Mouse (Mus musculus) thymus, adult 2 months (tissue): Measurements from ENCODE around the gene Lingo2.

Source experiments
- CTCF ChIP-seq: fragments of 200-500 bp; IDR thresholded peaks from 2 replicates; pipeline ENCODE4 v1.5.1; 2012; ENCODE audit warnings: mild to moderate bottlenecking, control low read depth, low read length, moderate library complexity, borderline replicate concordance; ENCODE audit not compliant: control insufficient read depth, poor library complexity, insufficient read depth; ENCODE audit errors: extremely low read depth
- POLR2A ChIP-seq: fragments of 200-500 bp; IDR thresholded peaks from 2 replicates; pipeline ENCODE4 v1.6.1; 2012; ENCODE audit warnings: mild to moderate bottlenecking, low read length, control low read depth, moderate library complexity; ENCODE audit not compliant: control insufficient read depth, poor library complexity, insufficient read depth; ENCODE audit errors: extremely low read depth

DNA sequence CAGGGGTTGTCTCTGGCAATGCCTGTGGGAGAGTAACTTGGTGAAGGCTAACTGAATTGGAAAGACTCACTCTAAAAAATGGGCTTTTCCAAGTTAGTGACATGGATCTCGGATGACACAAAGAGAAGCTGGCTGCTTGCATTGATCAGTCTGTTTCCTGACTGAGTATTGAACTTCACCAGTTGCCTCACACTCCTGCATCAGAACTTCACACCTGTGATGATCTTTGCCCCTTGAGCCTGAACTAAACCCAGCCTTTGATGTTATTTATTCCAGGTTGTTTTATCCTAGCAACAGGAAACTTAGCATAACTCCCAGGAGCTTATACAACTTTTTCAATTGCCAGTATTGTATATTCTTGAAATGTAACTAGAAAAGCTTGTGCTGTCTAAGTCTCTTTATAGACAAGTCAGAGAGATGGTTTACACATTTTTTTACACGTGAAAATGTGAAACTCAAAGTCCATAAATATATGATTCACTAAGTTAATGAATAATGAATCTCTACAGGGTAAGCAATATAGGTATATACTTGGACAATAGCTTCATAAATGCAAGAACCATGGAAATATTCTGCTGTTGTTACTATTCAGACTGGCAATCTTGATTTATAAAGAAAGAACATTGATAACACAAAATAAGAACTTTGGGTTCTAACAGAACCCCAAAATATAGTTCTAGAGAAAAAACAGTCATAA lies 410.7 kb downstream of the Lingo2 start:
- no peak for TF ChIP-seq CTCF
- TF ChIP-seq POLR2A = no peak
